Mouse (Mus musculus) brain, embryonic 14.5 days (tissue): ENCODE data around the gene Jaml.

ENCODE experiments used
- CTCF ChIP-seq: fragments of 200-500 bp; IDR thresholded peaks from 2 replicates; pipeline ENCODE4 v1.5.1; 2012; ENCODE audit warnings: inconsistent platforms, mild to moderate bottlenecking, moderate library complexity, borderline replicate concordance; ENCODE audit not compliant: insufficient read depth, insufficient read length; ENCODE audit errors: extremely low read depth
- POLR2A ChIP-seq: fragments of 200-500 bp; IDR thresholded peaks from 2 replicates; pipeline ENCODE4 v1.6.1; 2012; ENCODE audit warnings: mild to moderate bottlenecking, inconsistent platforms, borderline replicate concordance; ENCODE audit not compliant: poor library complexity, insufficient read depth, insufficient read length, severe bottlenecking; ENCODE audit errors: extremely low read depth

GRCm38 (mm10) chr9:45120567-45120966 is 41.6 kb downstream of the Jaml start:
- no peak for TF ChIP-seq CTCF
- TF ChIP-seq POLR2A, result no peak
